Mouse (Mus musculus) ES-E14 (cell line): ENCODE measurements around the gene Col17a1.

Experiments
- CHD2 ChIP-seq: IDR thresholded peaks from 2 replicates; pipeline ENCODE4 v1.6.1; 2014; ENCODE audit warnings: mild to moderate bottlenecking, low read depth, low read length, inconsistent platforms
- HCFC1 ChIP-seq: IDR thresholded peaks from 2 replicates; pipeline ENCODE4 v1.6.1; 2012; ENCODE audit warnings: low read length, inconsistent platforms, borderline replicate concordance; ENCODE audit not compliant: insufficient read depth
- MAFK ChIP-seq: IDR thresholded peaks from 2 replicates; pipeline ENCODE4 v1.6.1; 2014; ENCODE audit warnings: mild to moderate bottlenecking, low read depth, low read length, inconsistent platforms; ENCODE audit not compliant: insufficient read depth
- ZC3H11A ChIP-seq: IDR thresholded peaks from 2 replicates; pipeline ENCODE4 v1.6.1; 2012; ENCODE audit warnings: low read depth, mild to moderate bottlenecking, inconsistent platforms, low read length, borderline replicate concordance
- ZNF384 ChIP-seq: IDR thresholded peaks from 2 replicates; pipeline ENCODE4 v1.6.1; 2012; ENCODE audit warnings: low read depth, low read length, inconsistent platforms

GRCm38 (mm10) chr19:47651160-47651480, 40.8 kb downstream of the Col17a1 start:
- no peak for TF ChIP-seq HCFC1
- TF ChIP-seq MAFK: no peak
- no peak for TF ChIP-seq ZC3H11A
- no peak for TF ChIP-seq ZNF384
- no peak for TF ChIP-seq CHD2
